Mouse (Mus musculus) lung, postnatal 10 days (tissue): ENCODE results near the gene Atp1a4.
"Not testable (repeated sequence)": the region's sequence is repeated elsewhere in the genome, so short reads cannot be mapped to it uniquely, and the experiment has no call there.

Source experiments
- DNase-seq: peaks from one replicate; pipeline ENCODE4 v3.0.0; 2021

Atp1a4 gene

GRCm38 (mm10) chr1:172281522-172282254, 23.5 kb upstream of the Atp1a4 start:
- DNase-seq, result peak; percentile 38

GRCm38 (mm10) chr1:172279768-172280509, 21.7 kb upstream of the Atp1a4 start:
- DNase-seq, result no peak

GRCm38 (mm10) chr1:172278328-172278727, 20.1 kb upstream of the Atp1a4 start:
- DNase-seq, result no peak

GRCm38 (mm10) chr1:172277172-172277571, 19.0 kb upstream of the Atp1a4 start:
- no peak for DNase-seq

- DNase-seq, result no peak
Measured at GRCm38 (mm10) chr1:172274547-172274946, 16.3 kb upstream of the Atp1a4 start.

GRCm38 (mm10) chr1:172274116-172274515, 15.9 kb upstream of the Atp1a4 start:
- no peak for DNase-seq

- DNase-seq, result no peak
Measured at GRCm38 (mm10) chr1:172273386-172273785, 15.2 kb upstream of the Atp1a4 start.

GRCm38 (mm10) chr1:172271765-172272164, 13.6 kb upstream of the Atp1a4 start:
- DNase-seq, result no peak

- no peak for DNase-seq
Measured at GRCm38 (mm10) chr1:172271208-172271607, 13.0 kb upstream of the Atp1a4 start.

- no peak for DNase-seq
Measured at GRCm38 (mm10) chr1:172261477-172262078, 3.4 kb upstream of the Atp1a4 start, which contains the start of gene Igsf8. TSS of gene Igsf8 (plus strand) at chr1:172261641.

GRCm38 (mm10) chr1:172247679-172248078, 10.5 kb downstream of the Atp1a4 start:
- DNase-seq, result peak; percentile 56

GRCm38 (mm10) chr1:172247216-172247615, 11.0 kb downstream of the Atp1a4 start:
- no peak for DNase-seq

GRCm38 (mm10) chr1:172244645-172245044, 13.6 kb downstream of the Atp1a4 start:
- not testable (repeated sequence) for DNase-seq

GRCm38 (mm10) chr1:172243547-172244205, 14.5 kb downstream of the Atp1a4 start:
- DNase-seq, result peak; percentile 46

GRCm38 (mm10) chr1:172242401-172242800, 15.8 kb downstream of the Atp1a4 start:
- DNase-seq, result peak; percentile 32

- DNase-seq, result no peak
Measured at GRCm38 (mm10) chr1:172240945-172241708, 17.1 kb downstream of the Atp1a4 start.

GRCm38 (mm10) chr1:172229215-172229614, 29.0 kb downstream of the Atp1a4 start:
- no peak for DNase-seq

GRCm38 (mm10) chr1:172228209-172228608, 30.0 kb downstream of the Atp1a4 start:
- DNase-seq, result no peak

- DNase-seq, result no peak
Measured at GRCm38 (mm10) chr1:172221297-172222063, 36.7 kb downstream of the Atp1a4 start.

- peak; percentile 92 for DNase-seq
Measured at GRCm38 (mm10) chr1:172220414-172220813, 37.8 kb downstream of the Atp1a4 start.
